Mouse (Mus musculus) spleen, adult 2 months (tissue): ENCODE results near the gene Xpo4.

Source experiments
- CTCF ChIP-seq: fragments of 200-500 bp; IDR thresholded peaks from 2 replicates; pipeline ENCODE4 v1.5.1; 2011; ENCODE audit warnings: mild to moderate bottlenecking, inconsistent platforms; ENCODE audit not compliant: insufficient read depth, insufficient read length, insufficient replicate concordance; ENCODE audit errors: extremely low read depth
- POLR2A ChIP-seq: fragments of 200-500 bp; IDR thresholded peaks from 2 replicates; pipeline ENCODE4 v1.6.1; 2011; ENCODE audit warnings: low read depth, low read length, inconsistent platforms

GRCm38 (mm10) chr14:57707100-57707893, 42.1 kb upstream of the Xpo4 start:
- no peak for TF ChIP-seq POLR2A
- no peak for TF ChIP-seq CTCF
